Mouse (Mus musculus) heart, postnatal 0 days (tissue): Measurements from ENCODE around the gene G6pc2.

Experiments
- CTCF ChIP-seq: IDR thresholded peaks from 2 replicates; pipeline ENCODE4 v1.5.1; 2016; ENCODE audit warnings: antibody characterized with exemption, control low read depth, low read depth
- EP300 ChIP-seq: IDR thresholded peaks from 2 replicates; pipeline ENCODE4 v1.6.1; 2016; ENCODE audit warnings: antibody characterized with exemption, low read depth

- peak; percentile 76 for TF ChIP-seq CTCF
- TF ChIP-seq EP300 = no peak
These were observed 65.0 kb downstream of the G6pc2 start for GRCm38 (mm10) chr2:69275875-69276274.
